ENCODE assay signal across 11 mouse cellular contexts in genomic region chr2:35702001-35702400, GRCm38 (mm10).
DNase-seq lines count a peak whose midpoint lies in the region; ATAC-seq and TF ChIP-seq lines count a peak whose summit lies in the region.
"Had no signal": no experiment of that assay in that cellular context is flagged by ENCODE, and none has a peak within 500 bp of the region (broad histone marks: within the 10 kb centered on the region; RNA-seq: fewer than 3 reads in every experiment).

No protein-coding gene starts in this region.

- intact Hi-C loops in heart, adult 2 months (cut with DNase I) = no loop called here
- intact Hi-C loops in gastrocnemius, postnatal 14 days (cut with DNase I; ENCODE audit: low total_unique reads) = no loop called here

- H3K27me3 ChIP-seq in heart, adult 2 months (ENCODE audit: control insufficient read depth, insufficient read depth, low read length) = no peaks in the 10 kb centered on the region
- no peaks in the 10 kb centered on the region for H3K27me3 ChIP-seq in embryonic facial prominence, embryonic 14.5 days (replicated peaks; ENCODE audit: control insufficient read depth, insufficient read depth, low read length)
- H3K27me3 ChIP-seq in limb, embryonic 13.5 days = no peaks in the 10 kb centered on the region

- no peak overlapping the region for H3K4me3 ChIP-seq in heart, adult 2 months
- no peak overlapping the region for H3K4me3 ChIP-seq in embryonic facial prominence, embryonic 14.5 days (ENCODE audit: low read depth, low read length)
- H3K4me3 ChIP-seq in limb, embryonic 13.5 days = no peak overlapping the region

- peaks cover 17% of the 10 kb centered on the region for H3K79me2 ChIP-seq in heart, adult 2 months (replicated peaks; ENCODE audit: control insufficient read depth, insufficient read depth, low read length)

- no peak for TF ChIP-seq EP300 in heart, adult 2 months (IDR thresholded peaks at IDR 0.05; ENCODE audit: insufficient read depth, low read depth, low read length)

- no peak overlapping the region for H3K9ac ChIP-seq in heart, adult 2 months (ENCODE audit: low read depth, low read length)
- H3K9ac ChIP-seq in embryonic facial prominence, embryonic 14.5 days (ENCODE audit: low read depth, low read length) = no peak overlapping the region
- H3K9ac ChIP-seq in limb, embryonic 13.5 days = no peak overlapping the region

- no peak for TF ChIP-seq CTCF in heart, adult 2 months (IDR thresholded peaks at IDR 0.05)

- no peak overlapping the region for H3K4me2 ChIP-seq in embryonic facial prominence, embryonic 14.5 days (ENCODE audit: low read depth, low read length)
- no peak overlapping the region for H3K4me2 ChIP-seq in limb, embryonic 13.5 days (replicated peaks)

- H3K36me3 ChIP-seq in heart, adult 2 months (ENCODE audit: control insufficient read depth, insufficient read depth, low read length) = peaks cover 4% of the 10 kb centered on the region
- H3K36me3 ChIP-seq in embryonic facial prominence, embryonic 14.5 days (ENCODE audit: control insufficient read depth, insufficient read depth, low read length) = 0 out of 2 replicates have a peak, but pooled peaks cover 5% of the 10 kb centered on the region
- H3K36me3 ChIP-seq in limb, embryonic 13.5 days = peaks cover 14% of the 10 kb centered on the region

- no peak for DNase-seq in heart, adult 2 months
- no peak for DNase-seq in heart, postnatal 4 days
- peak; percentile 16 for DNase-seq in lung, postnatal 36 days
- no peak for DNase-seq in lung, postnatal 14 days
- no peak for DNase-seq in embryonic facial prominence, embryonic 14.5 days (ENCODE audit: low spot score)
- DNase-seq in gastrocnemius, postnatal 14 days = no peak
- no peak for DNase-seq in ovary, postnatal 10 days (ENCODE audit: low spot score)
- DNase-seq: cerebellum, adult 9-11 months; right cerebral cortex, postnatal 4 days had no signal

- H3K4me1 ChIP-seq in heart, adult 2 months (ENCODE audit: control insufficient read depth, insufficient read depth, low read length) = peaks cover 53% of the 10 kb centered on the region
- peaks cover 32% of the 10 kb centered on the region for H3K4me1 ChIP-seq in embryonic facial prominence, embryonic 14.5 days (ENCODE audit: control insufficient read depth, insufficient read depth, low read length)
- peaks cover 77% of the 10 kb centered on the region for H3K4me1 ChIP-seq in limb, embryonic 13.5 days

- no peak for TF ChIP-seq POLR2A in heart, adult 2 months (IDR thresholded peaks at IDR 0.05; ENCODE audit: insufficient read depth, low read depth, low read length)

- ATAC-seq in embryonic facial prominence, embryonic 14.5 days (ENCODE audit: low read depth) = no peak
- ATAC-seq in limb, embryonic 13.5 days (ENCODE audit: low FRiP score, low read depth) = no peak

- H3K27ac ChIP-seq in heart, adult 2 months = peak overlapping the region; percentile 27
- peak overlapping the region; percentile 57; the same call in 1 of the 2 replicates for H3K27ac ChIP-seq in embryonic facial prominence, embryonic 14.5 days (replicated peaks; ENCODE audit: low read depth, low read length)
- H3K27ac ChIP-seq in limb, embryonic 13.5 days = peak overlapping the region; percentile 73
- H3K27ac ChIP-seq: kidney, postnatal 0 days had no signal

- 69% methylated on average over 7 of the region's 7 CpGs for WGBS in heart, adult 2 months
- 80% methylated on average over 7 of the region's 7 CpGs for WGBS in embryonic facial prominence, embryonic 14.5 days
- 83% methylated on average over 7 of the region's 7 CpGs for whole genome bisulfite sequencing in limb, embryonic 13.5 days

- H3K9me3 ChIP-seq in embryonic facial prominence, embryonic 14.5 days (ENCODE audit: control insufficient read depth, low read length) = no peaks in the 10 kb centered on the region
- no peaks in the 10 kb centered on the region for H3K9me3 ChIP-seq in limb, embryonic 13.5 days
